In the genomic region with DNA sequence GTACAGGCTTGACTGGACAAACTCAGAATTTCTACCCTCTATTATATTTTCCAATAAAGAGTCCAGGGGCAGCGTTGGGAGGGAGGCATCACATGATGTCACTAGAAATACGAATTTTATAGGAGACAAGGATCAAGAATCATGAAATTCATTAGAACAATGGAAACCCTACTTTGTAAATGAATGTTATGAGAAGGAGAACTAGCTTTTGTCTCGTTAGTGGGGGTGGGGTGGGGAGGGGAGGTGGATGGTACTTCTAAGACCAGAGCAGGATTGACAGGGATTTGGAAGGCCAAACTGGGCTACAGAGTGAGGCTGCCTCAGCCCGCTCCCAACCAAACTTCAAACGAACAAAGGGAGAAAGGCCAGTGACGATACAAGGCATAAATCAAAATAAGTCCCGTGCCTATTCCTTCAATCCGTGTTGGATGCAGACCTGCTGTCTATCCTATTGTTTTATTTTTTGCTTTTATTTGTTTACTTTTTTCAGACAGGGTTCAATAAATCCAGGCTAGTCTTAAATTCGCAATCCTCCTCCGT, we compare ENCODE assay signal across 8 mouse cellular contexts. TPM values are rescaled to one million over a fixed set of nuclear protein-coding genes. Genes with fewer than 3 reads are reported as not detected.
DNase-seq lines count a peak whose midpoint lies in the region; ATAC-seq and TF ChIP-seq lines count a peak whose summit lies in the region.

No protein-coding gene starts in this region.

- no peak for ATAC-seq in forebrain, embryonic 15.5 days (replicated peaks)
- no peak for ATAC-seq in activated CD4-positive, CD25-positive, alpha-beta regulatory T cell, adult 4 months

- TF ChIP-seq CTCF in gastrocnemius, adult 2 months (IDR thresholded peaks at IDR 0.05), result no peak
- no peak for TF ChIP-seq CTCF in E14TG2a.4 (conservative IDR thresholded peaks at IDR 0.05; ENCODE audit: low read length)

- H3K4me3 ChIP-seq in gastrocnemius, adult 2 months, result peak overlapping the region; percentile 81
- H3K4me3 ChIP-seq in E14TG2a.4 (replicated peaks; ENCODE audit: low read length) (peak overlapping the region; percentile 97), macrophage (ENCODE audit: inconsistent target) (peak overlapping the region; percentile 95)
- H3K4me3 ChIP-seq in forebrain, embryonic 15.5 days, result peak overlapping the region; percentile 63

- peaks cover 76% of the 10 kb centered on the region for H3K79me2 ChIP-seq in macrophage (ENCODE audit: inconsistent target)

- intact Hi-C loops in gastrocnemius, adult 2 months (cut with DNase I), result no loop called here

- peak overlapping the region; percentile 63 for H3K9ac ChIP-seq in forebrain, embryonic 15.5 days (replicated peaks)

- no peak for DNase-seq in gastrocnemius, adult 2 months
- DNase-seq in gastrocnemius, postnatal 25 days, result no peak
- DNase-seq in cerebellum, adult 18-20 months, result no peak
- no peak for DNase-seq in layer of hippocampus, postnatal 14 days (ENCODE audit: low spot score in 2 of 2)

- H3K27me3 ChIP-seq in E14TG2a.4 (ENCODE audit: insufficient read depth, low read length), result no peaks in the 10 kb centered on the region
- H3K27me3 ChIP-seq in forebrain, embryonic 15.5 days, result no peaks in the 10 kb centered on the region

- H3K9me3 ChIP-seq in E14TG2a.4 (ENCODE audit: low read length), result no peaks in the 10 kb centered on the region
- no peaks in the 10 kb centered on the region for H3K9me3 ChIP-seq in forebrain, embryonic 15.5 days

- peaks cover 65% of the 10 kb centered on the region for H3K4me1 ChIP-seq in E14TG2a.4 (replicated peaks; ENCODE audit: low read depth, low read length)
- peaks cover 35% of the 10 kb centered on the region for H3K4me1 ChIP-seq in forebrain, embryonic 15.5 days

- H3K36me3 ChIP-seq in E14TG2a.4 (ENCODE audit: insufficient read depth, low read length) (peaks cover 53% of the 10 kb centered on the region), macrophage (ENCODE audit: inconsistent target) (no peaks in the 10 kb centered on the region; the same call in 1 of the 2 replicates)
- H3K36me3 ChIP-seq in forebrain, embryonic 15.5 days, result peaks cover 5% of the 10 kb centered on the region; the same call in 1 of the 2 replicates

- peak overlapping the region; percentile 52 for H3K4me2 ChIP-seq in forebrain, embryonic 15.5 days (replicated peaks)

- WGBS in forebrain, embryonic 15.5 days, result 2% methylated on average over 10 of the region's 10 CpGs
- 3% methylated on average over 8 of the region's 10 CpGs for WGBS in macrophage (ENCODE audit: missing documents)

- peak overlapping the region; percentile 96 for H3K27ac ChIP-seq in gastrocnemius, adult 2 months
- peak overlapping the region; percentile 87 for H3K27ac ChIP-seq in forebrain, embryonic 15.5 days (replicated peaks)
- H3K27ac ChIP-seq in macrophage, result peak overlapping the region; percentile 95

RNA-seq across cellular contexts. Expression of a gene that starts 0.9 kb away (rescaled TPM):
- total RNA-seq in gastrocnemius, adult 2 months (2021), result 10 to 100 TPM; 13.2 to 18.0 TPM
- total RNA-seq in gastrocnemius, postnatal 25 days (2021), result 10 to 100 TPM; 13.8 to 20.0 TPM
- 80.7 and 87.5 TPM in 2 replicates for polyA plus RNA-seq in forebrain, embryonic 15.5 days (2015; fragmentation: Nextera tagmentation; extraction: Ambion mirVana)
- total RNA-seq in macrophage (2018; cell fraction: chromatin; rRNA removed), result 100 to 1,000 TPM; 168 to 734 (median 400) TPM
- total RNA-seq in macrophage (2018; cell fraction: cytosol; rRNA removed), result 1,000 to 10,000 TPM in 3 of 26 experiments, 100 to 1,000 TPM in 23; 805 to 1,136 (median 900) TPM
- 1,000 to 10,000 TPM in 1 of 26 experiments, 100 to 1,000 TPM in 25; 339 to 1,072 (median 691) TPM for total RNA-seq in macrophage (2018; cell fraction: nucleus; rRNA removed)
- 718 to 992 TPM (median 879 TPM) in 3 replicates for polyA plus RNA-seq in macrophage (2018)
- 100 to 1,000 TPM; 151 to 166 TPM for polyA plus RNA-seq in activated CD4-positive, CD25-positive, alpha-beta regulatory T cell, adult 4 months (2017; shearing (Covaris generic))
- 10 to 100 TPM; 39.0 to 41.4 TPM for total RNA-seq in layer of hippocampus, postnatal 14 days (2021)

RNA-seq across cellular contexts. Expression of a gene that starts 1.0 kb away (rescaled TPM):
- total RNA-seq in gastrocnemius, adult 2 months (2021), result 10 to 100 TPM; 39.3 to 53.3 TPM
- total RNA-seq in gastrocnemius, postnatal 25 days (2021), result 10 to 100 TPM; 39.9 to 52.4 TPM
- 125 and 144 TPM in 2 replicates for polyA plus RNA-seq in forebrain, embryonic 15.5 days (2015; fragmentation: Nextera tagmentation; extraction: Ambion mirVana)
- 10 to 100 TPM; 20.9 to 67.7 (median 52.4) TPM for total RNA-seq in macrophage (2018; cell fraction: chromatin; rRNA removed)
- total RNA-seq in macrophage (2018; cell fraction: cytosol; rRNA removed), result 10 to 100 TPM; 37.7 to 59.9 (median 48.3) TPM
- total RNA-seq in macrophage (2018; cell fraction: nucleus; rRNA removed), result 100 to 1,000 TPM in 2 of 26 experiments, 10 to 100 TPM in 24; 37.8 to 107 (median 72.1) TPM
- 46.5 to 60.7 TPM (median 56.0 TPM) in 3 replicates for polyA plus RNA-seq in macrophage (2018)
- 100 to 1,000 TPM in 1 of 2 experiments, 10 to 100 TPM in 1; 96.4 to 138 TPM for polyA plus RNA-seq in activated CD4-positive, CD25-positive, alpha-beta regulatory T cell, adult 4 months (2017; shearing (Covaris generic))
- total RNA-seq in layer of hippocampus, postnatal 14 days (2021), result 10 to 100 TPM; 61.5 to 62.6 TPM
